Mouse (Mus musculus): Measurements from ENCODE around the gene Mfsd11.
"Not testable (repeated sequence)": the region's sequence is repeated elsewhere in the genome, so short reads cannot be mapped to it uniquely, and the experiment has no call there.

Gene Mfsd11

GRCm38 (mm10) chr11:116847187-116848085, 4.8 kb upstream of the Mfsd11 start:
- no peak for DNase-seq (ENCODE audit: low spot score in 2 of 2)

GRCm38 (mm10) chr11:116848086-116848876, 4.0 kb upstream of the Mfsd11 start:
- DNase-seq (ENCODE audit: low spot score in 2 of 2) = no peak

GRCm38 (mm10) chr11:116848877-116849178, 3.4 kb upstream of the Mfsd11 start:
- DNase-seq (ENCODE audit: low spot score in 2 of 2) = not testable (repeated sequence)

- no peak for DNase-seq (ENCODE audit: low spot score in 2 of 2)
Measured at GRCm38 (mm10) chr11:116849587-116849986, 2.7 kb upstream of the Mfsd11 start.

GRCm38 (mm10) chr11:116850085-116850484, 2.2 kb upstream of the Mfsd11 start:
- DNase-seq (ENCODE audit: low spot score in 2 of 2) = no peak

- no peak for DNase-seq (ENCODE audit: low spot score in 2 of 2)
Measured at GRCm38 (mm10) chr11:116850833-116851477, 1.3 kb upstream of the Mfsd11 start.

GRCm38 (mm10) chr11:116851576-116852290, 507 bp upstream of the Mfsd11 start:
- no peak for DNase-seq (ENCODE audit: low spot score in 2 of 2)

GRCm38 (mm10) chr11:116852891-116853511, 761 bp downstream of the Mfsd11 start, which contains the start of gene Srsf2:
TSS of gene Srsf2 (minus strand) at chr11:116853094.
- DNase-seq (ENCODE audit: low spot score in 2 of 2) = peak; percentile 95 to 96

- peak; percentile 92 to 96 for DNase-seq (ENCODE audit: low spot score in 2 of 2)
Measured at GRCm38 (mm10) chr11:116853512-116853928, 1.3 kb downstream of the Mfsd11 start.

GRCm38 (mm10) chr11:116854279-116854678, 2.0 kb downstream of the Mfsd11 start:
- no peak for DNase-seq (ENCODE audit: low spot score in 2 of 2)

GRCm38 (mm10) chr11:116857183-116857850, 5.1 kb downstream of the Mfsd11 start:
- DNase-seq (ENCODE audit: low spot score in 2 of 2) = no peak

GRCm38 (mm10) chr11:116864444-116864843, 12.2 kb downstream of the Mfsd11 start:
- DNase-seq (ENCODE audit: low spot score in 2 of 2) = no peak

- DNase-seq (ENCODE audit: low spot score in 2 of 2) = no peak
Measured at GRCm38 (mm10) chr11:116865945-116866585, 13.8 kb downstream of the Mfsd11 start.

GRCm38 (mm10) chr11:116868129-116868528, 15.9 kb downstream of the Mfsd11 start:
- DNase-seq (ENCODE audit: low spot score in 2 of 2) = no peak

GRCm38 (mm10) chr11:116869223-116869622, 17.0 kb downstream of the Mfsd11 start:
- DNase-seq (ENCODE audit: low spot score in 2 of 2) = no peak

- no peak for DNase-seq (ENCODE audit: low spot score in 2 of 2)
Measured at GRCm38 (mm10) chr11:116869641-116870040, 17.4 kb downstream of the Mfsd11 start.

GRCm38 (mm10) chr11:116871538-116871937, 19.3 kb downstream of the Mfsd11 start:
- DNase-seq (ENCODE audit: low spot score in 2 of 2) = no peak

- no peak for DNase-seq (ENCODE audit: low spot score in 2 of 2)
Measured at GRCm38 (mm10) chr11:116873987-116874386, 21.7 kb downstream of the Mfsd11 start.

GRCm38 (mm10) chr11:116878454-116878853, 26.2 kb downstream of the Mfsd11 start:
- DNase-seq (ENCODE audit: low spot score in 2 of 2) = no peak

- no peak for DNase-seq (ENCODE audit: low spot score in 2 of 2)
Measured at GRCm38 (mm10) chr11:116880839-116881238, 28.6 kb downstream of the Mfsd11 start.
